Mouse (Mus musculus) CH12.LX (cell line): ENCODE data around the gene Clpb.

Experiments
- CTCF ChIP-seq, 2 experiments: IDR thresholded peaks in 1 of 2; conservative IDR thresholded peaks in 1 of 2; 2 replicates each; pipeline ENCODE4 v1.5.1; 2011 to 2012; ENCODE audit warnings: low read depth in 2 of 2, low read length in 2 of 2, improper control_type of control experiment in 1 of 2, inconsistent platforms in 1 of 2, mild to moderate bottlenecking in 1 of 2, moderate library complexity in 1 of 2
- ETS1 ChIP-seq: conservative IDR thresholded peaks from 2 replicates; pipeline ENCODE4 v1.6.1; 2012; ENCODE audit warnings: low read depth, mild to moderate bottlenecking, inconsistent platforms, low read length, improper control_type of control experiment, moderate library complexity
- MAZ ChIP-seq: IDR thresholded peaks from 2 replicates; pipeline ENCODE4 v1.6.1; 2012; ENCODE audit warnings: low read depth, mild to moderate bottlenecking, inconsistent platforms, low read length, improper control_type of control experiment, moderate library complexity
- USF1 ChIP-seq: IDR thresholded peaks from 2 replicates; pipeline ENCODE4 v1.6.1; 2014; ENCODE audit warnings: low read depth, mild to moderate bottlenecking, inconsistent platforms, low read length, improper control_type of control experiment

- no peak for TF ChIP-seq ETS1
- peak in 1 of 2 experiments; percentile 29; a peak in 2 of 4 replicates for TF ChIP-seq CTCF (conservative IDR thresholded peaks at IDR 0.05 in 1 of 2, IDR thresholded peaks at IDR 0.05 in 1 of 2; ENCODE audit: low read depth in 2 of 2, low read length in 2 of 2)
- no peak for TF ChIP-seq USF1
- TF ChIP-seq MAZ = no peak
Measured at GRCm38 (mm10) chr7:101833352-101833751, 169.9 kb downstream of the Clpb start.
